Mouse (Mus musculus) cerebellum, postnatal 4 days (tissue): Measurements from ENCODE around the gene Fam166a.

Source experiments
- DNase-seq, 2 experiments: peaks; one replicate each; pipeline ENCODE4 v3.0.0; 2022; ENCODE audit warnings: low spot score in 2 of 2, mixed read lengths in 1 of 2

The Fam166a gene

DNA sequence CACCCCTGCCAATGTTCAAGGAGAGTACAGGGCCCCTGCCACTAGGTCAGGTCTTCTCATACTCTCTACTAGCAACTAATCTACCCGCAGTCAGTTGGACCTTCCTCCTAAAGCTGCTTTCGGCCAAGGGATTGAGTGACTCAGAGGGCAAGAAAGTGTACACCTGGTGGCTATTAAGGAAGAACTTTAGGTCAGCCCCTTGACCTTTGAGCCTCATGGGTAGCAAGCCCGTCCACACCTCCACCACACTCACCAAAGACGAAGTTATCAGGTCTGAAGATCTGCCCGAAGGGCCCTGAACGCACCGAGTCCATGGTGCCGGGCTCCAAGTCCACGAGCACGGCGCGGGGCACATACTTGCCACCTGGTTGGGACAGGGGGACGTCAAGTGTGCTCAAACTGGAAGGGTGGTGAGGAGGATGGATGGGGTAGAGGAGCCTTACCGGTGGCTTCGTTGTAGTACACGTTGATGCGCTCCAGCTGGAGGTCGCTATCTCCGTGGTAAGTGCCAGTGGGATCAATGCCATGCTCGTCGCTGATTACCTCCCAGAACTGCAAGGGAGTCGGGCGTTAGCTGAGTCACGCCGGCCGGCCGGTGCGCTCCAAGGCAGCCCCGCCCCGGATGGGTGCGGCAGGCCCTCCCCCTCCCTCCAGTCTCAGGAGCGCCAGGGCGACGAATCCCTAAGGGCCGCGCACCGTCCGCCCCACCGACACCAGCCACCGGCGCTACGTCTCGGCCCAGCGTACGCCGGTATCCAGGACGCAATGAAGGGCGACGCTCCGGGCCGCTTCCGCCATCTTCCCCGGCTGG lies 5.3 kb downstream of the Fam166a start:
- DNase-seq, result no peak

DNA sequence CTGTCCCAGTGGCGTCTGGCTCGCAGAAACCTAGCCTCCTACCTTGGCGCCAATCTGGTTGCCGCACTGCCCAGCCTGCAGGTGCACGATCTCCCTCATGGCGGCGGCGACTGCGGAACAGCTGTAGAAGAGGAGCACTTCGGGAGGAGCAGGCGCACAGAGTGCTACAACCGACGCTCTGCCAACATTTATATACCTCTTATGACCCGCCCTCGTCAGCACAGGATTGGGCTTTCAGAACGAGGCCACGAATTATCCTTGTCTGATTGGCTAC lies 5.9 kb downstream of the Fam166a start, which contains the start of gene Tubb4b:
Gene Tubb4b, minus strand, starts transcription at position 211 of the 274 bp plus-strand sequence.
- no peak for DNase-seq

DNA sequence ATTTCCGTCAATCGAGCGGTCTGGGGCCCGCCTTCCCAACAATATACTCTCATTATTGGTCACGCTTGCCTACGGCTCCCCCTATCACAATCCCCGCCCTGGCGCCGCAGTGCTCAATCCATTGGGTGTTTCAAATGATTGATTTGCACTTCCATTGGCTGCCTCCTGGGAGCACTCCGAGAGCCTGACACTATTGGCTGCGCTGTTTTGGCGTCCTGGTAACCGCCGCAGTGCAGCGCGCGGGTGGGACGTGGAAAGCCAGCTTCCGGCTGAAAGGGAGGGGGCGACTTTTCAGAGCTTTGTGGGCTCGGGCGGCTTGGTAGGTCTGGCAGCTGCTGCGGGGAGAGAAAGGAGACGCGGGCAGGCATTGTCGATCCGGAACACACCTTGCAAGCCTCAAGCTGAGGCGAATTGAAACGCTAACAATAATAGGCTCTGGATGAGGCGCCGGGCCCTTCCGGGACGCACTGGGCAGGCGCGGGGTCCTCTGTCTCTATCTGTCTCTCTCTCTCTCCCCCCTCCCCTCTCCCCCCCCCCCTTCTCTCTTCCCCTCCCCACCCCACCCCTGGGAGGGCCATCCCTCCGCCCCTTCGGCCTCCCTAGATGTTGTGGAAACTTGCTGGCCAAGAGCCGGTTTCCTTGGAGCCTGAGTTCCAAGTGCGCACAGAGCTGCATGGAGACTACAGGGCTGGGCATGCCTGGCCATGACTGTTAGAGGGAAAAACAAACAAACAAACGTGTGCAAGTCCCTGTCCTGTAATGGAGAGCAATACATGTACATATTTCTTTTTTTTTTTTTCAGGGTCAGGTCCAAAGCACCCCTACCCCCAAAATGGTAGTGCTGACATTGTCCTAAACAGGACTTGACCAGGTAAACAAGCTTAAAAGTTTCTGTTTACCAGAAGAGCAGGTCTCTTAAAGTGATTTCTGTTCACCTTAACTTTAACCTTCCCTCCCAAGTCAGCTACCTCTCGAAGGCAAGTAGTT lies 6.5 kb downstream of the Fam166a start:
- peak; percentile 92 to 95 for DNase-seq

DNA sequence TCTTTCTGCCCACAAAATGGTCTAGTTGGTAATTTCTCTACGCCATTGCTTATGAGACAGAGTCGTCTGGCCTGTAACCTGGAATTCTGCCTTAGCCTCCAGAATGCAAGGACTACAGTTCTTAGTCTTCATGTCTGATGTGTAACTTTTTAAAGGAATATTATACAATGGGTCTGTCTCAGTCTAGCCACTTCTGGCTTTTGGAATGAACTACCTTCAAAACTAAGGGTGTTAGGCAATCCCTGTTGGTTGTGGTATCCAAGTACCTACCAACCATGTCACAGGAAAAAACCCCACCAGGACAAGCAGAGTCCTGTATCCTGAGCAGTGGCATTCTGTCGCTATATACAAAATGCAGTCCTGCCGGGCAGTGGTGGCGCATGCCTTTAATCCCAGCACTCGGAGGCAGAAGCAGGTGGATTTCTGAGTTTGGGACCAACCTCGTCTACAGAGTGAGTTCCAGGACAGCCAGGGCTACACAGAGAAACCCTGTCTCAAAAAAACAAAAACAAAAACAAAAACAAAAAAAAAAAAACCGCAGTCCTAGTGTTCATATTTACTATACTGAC lies 7.3 kb downstream of the Fam166a start:
- no peak for DNase-seq

DNA sequence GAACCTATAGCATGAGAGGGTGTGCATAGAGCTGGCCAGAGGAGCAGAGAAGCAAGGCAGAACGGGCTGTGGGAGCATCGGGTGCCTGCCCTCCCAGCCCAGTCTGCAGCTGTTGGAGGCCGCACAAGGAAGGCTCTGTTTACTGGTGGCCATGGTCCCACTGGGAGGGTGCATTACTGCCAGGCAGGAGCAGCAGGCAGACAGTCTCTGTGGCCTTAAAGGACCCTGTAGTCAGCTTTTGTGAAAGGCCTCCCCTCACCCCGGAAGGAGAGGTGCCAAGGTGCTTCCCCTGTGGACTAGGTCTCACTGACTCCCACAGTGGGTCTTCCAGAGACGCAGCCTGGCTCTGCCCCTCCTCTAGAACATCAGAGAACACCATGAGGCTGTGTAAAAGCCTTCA lies 8.3 kb downstream of the Fam166a start:
- DNase-seq, result peak in 1 of 2 experiments; percentile 10

DNA sequence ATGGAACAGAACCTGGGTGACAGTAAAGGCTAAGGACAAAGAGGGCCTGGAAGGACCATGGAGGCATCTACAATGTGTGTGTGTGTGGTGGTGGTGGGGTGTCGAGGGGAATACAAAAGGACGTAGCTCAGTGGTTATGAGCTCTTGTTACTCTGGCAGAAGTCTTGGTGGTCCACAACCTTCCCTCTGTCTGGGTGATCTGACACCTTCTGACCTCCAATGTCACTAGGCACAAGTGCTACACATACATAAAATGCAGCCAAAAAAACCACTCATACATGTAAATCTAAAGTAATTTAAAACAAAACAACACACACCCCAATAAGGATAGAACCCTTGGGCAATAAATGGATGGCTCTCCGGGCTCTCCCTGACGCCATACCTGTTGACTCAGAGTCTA lies 8.9 kb downstream of the Fam166a start:
- DNase-seq, result no peak

DNA sequence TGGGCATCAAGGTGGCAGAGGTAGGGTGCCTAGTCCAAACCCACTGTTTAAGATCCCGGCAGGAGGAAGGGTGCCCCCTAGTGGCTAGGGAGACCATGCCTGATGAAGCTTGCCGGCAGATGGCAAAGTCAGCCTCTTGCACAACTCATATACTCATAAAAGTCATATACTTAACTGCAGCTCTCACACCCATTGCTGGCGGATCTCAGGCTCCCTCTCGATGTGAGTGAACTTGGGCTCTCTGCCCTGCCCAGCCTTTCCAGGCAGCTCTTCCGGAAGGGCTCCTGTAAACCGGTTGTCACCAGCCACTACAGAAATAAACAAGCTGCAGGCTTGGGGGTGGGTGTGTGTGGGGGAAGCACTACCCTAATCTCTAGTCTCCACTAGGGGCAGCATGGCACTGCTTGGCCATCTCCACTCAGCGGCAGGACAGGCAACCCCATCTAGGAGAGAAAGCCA lies 9.9 kb downstream of the Fam166a start:
- peak; percentile 64 to 80 for DNase-seq

DNA sequence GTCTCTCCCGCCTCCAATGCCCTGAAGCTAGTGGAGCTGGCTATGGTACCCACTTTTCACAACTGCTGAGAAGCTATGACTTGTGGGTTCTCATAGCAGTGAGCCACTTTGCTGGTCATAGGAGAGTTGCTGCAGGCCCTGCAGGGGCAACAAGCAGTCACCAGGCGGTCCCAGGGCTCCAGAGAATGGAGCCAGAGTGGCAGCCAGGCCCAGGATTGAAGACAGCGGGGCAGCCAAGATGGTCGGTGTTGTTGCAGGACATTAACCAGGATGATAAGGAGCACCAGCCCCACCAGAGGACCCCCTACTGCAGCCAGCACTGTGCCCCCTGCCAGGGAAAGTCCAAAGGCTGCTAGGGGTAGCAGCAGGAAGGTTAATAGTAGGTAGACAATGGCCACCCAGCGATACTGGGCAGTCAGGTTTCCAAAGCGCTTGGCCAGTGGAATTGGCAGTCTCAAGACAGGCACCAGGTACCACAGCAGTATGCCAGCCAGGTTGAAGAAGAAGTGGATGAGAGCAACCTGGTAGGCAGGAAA lies 10.5 kb downstream of the Fam166a start:
- DNase-seq, result no peak

DNA sequence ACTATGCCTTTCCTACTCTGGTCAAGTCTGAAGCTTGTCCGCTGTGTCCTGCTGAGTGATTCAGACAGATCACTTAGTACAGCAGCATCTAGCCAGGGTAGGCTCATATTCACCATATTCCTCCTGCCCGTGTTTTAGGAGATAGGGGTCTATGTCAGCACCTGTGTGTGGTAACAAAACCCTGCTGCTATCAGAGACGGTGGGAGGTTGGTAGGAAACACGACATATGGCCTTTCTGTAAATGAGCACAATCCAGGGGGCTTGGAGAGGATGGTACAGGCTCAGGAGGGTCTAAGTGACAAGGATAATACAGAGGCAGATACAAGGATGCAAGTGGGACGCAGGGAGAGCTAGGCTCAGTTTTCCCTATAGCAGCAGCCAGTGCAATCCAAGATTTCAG lies 11.0 kb downstream of the Fam166a start:
- DNase-seq, result no peak

DNA sequence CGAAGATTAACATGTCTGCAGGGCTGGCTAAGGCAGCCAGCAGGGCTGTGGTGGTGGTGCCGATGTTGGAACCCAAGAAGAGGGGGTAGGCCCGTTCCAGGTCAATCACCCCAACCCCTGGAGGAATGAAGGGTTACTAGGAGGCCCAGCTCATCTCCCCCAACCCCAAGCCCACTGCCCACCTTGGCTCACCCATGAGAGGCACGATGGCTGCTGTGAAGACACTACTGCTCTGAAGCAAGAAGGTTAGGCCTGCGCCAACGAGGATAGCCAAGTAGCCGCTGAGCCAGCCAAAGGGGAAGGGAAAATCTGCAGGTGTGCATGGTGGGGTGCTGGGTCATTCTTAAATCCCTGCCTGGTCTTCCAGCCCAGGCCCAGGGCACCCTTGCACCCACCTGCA lies 12.0 kb downstream of the Fam166a start:
- no peak for DNase-seq

DNA sequence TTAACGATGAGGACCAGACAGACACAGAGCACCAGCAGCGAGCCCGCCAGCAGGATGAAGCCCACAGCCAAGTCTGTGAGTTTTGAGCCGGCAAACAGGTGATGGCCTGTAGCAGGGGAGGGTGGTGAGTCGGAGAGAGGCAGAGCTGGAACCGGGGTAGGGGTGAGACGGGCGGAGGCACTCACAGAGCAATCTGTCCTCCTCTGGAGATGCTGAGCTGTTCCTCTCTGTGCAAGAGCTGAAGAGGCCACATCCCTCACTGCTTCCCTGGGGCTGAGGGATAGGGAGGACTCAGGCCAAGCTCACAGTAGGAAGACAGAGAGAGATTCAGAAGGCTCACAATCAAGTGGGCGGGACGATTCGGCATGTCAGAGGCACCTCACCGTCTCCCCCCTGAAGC lies 12.5 kb downstream of the Fam166a start:
- no peak for DNase-seq

DNA sequence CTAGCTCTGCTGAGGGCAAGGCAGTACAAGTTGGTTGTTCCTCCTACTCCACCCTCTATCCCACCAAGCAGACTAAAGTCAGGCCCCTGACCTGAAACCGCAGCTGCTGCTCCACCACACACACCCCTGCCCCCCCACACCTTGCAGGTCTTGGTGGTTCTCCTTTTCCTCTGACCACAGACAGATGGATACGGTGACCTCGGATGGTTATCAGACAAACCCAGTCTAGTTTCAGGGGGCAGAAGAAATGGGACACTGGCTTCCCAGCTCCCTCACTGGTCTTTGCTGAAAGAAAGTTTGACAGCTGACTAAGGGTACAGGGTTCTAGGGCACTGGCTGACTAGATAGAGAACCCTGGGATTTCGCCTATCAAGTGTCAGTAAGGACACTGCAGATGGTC lies 14.9 kb downstream of the Fam166a start:
- DNase-seq, result no peak

DNA sequence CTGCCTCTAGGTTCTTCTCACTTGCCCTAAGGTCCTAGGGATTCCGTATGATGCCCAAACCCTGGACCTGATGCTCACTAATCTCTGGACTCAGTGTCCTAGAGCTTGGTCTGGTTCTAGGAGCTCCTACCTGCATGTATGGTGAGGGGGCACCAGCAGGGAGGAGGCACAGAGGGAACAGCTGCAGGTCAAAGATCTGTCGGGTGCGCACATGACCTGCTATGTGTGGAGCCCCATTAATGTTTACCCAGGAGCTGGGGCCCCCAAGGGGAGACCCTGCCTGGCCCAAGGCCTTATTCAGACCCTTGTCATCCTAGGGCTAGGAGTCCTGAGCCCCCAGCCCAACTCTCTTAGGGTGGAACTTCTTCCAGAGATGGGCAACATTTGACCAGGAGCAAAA lies 15.5 kb downstream of the Fam166a start, which contains the start of gene Slc34a3:
Gene Slc34a3, minus strand, starts transcription at position 315 of the 400 bp plus-strand sequence.
- DNase-seq, result no peak

DNA sequence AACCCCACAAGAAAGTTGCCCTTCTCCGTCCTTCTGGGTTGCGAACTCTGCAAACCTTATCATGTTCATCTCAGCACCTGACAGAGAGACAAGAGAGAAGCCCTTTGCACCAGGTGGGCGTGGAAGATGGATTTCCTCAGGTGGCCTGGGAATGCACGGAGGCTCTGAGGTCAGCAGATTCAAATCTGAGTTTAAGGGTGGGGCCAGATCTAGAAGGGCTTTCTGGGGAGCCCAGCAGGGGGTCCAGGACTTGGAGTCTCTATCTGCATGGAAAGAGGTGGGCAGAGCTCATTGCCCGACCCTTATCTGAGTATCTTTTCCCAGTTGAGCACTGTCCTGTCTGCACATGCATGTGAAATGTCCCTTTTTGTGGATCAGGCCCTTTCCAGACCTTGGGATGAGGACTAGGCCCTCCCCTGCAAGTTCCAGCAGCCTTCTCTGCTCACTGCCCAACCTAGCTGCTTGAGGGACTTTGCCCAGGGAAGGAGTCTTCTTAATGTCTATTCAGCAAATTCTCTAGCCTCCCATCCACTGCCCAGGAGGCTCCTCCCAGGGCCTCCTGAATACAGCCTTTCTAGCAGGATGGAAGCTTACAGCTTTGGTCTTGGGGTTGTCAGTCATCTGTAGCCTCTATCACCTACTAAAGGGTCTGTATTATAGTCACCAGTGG lies 16.1 kb downstream of the Fam166a start:
- no peak for DNase-seq

DNA sequence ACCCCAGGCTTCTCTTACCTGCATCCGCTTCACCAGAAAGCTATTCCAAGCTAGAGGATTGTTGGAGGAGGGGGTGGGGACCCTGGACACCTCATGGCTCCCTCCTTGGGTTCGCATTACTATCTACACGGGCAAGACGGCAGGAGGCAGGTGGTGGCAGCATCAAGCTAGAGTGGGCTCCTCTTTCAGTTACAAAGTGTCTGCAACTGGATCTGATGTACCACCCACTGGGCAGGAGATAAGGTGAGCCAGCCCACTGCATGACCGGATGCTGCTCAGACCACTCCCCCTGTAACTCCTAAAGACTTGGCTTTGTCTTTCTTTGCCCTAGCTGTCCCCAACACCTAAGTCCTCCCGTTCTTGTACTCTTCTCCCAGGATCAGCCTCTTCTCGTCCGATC lies 18.1 kb downstream of the Fam166a start, which contains the start of gene Rnf224:
Gene Rnf224, minus strand, starts transcription at position 174 of the 400 bp plus-strand sequence.
- DNase-seq, result no peak

DNA sequence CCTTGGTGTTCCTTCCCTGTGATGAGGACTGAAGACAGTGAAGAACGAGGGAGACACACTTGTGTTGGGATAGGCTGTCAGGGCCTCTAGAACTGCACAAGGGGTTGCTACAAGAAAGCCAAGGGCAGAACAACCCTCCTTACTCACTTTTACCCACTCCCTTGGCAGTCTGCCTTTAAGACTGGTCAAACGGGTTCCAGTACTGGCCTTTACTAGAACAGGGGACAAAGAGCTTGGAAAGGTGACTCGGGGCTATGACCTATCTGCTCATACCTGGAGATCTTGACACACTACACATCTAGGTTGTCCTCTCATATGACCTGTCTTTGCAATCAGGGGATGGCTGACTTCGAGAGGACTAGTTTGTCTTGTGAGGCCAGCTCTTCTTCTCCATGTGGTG lies 19.0 kb downstream of the Fam166a start:
- DNase-seq, result no peak

DNA sequence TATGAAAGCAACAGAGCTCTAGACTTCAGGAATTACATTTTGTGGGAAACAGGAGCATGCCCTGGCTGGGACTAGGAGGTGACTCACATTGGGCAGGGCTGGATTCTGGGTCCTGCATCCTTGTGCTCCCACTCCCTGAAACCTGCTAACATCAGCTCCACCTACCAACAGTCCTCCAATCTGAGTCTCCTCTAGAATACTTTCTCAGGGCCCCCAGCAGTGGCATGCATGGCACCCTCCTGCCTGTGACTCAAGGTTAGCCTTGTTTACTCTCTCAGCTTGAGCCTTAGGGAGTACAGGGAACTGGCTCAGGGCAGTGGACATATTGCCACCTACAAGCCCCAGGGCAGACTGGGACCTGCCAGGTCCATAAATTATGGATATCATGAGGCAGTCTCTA lies 19.6 kb downstream of the Fam166a start:
- DNase-seq, result no peak

DNA sequence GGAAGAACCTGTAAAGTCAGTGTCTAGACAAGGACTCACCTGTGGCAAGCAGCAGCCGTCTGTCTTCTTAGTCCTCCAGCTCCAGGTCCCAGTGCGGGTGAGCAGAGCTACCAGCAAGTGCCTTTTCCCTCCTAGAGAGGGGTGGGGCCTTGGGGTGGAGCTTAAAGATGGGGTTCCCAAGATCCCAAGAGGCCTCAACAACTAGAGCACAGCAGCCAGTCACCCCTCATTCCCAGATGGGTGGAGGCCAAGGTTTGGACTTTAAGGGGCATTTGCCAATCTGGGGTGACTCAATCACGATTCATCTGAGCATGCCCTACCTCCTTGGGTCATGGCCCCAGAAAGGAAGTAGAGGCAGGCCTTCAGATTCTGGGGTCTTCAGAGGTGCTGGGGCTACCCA lies 21.2 kb downstream of the Fam166a start:
- no peak for DNase-seq

DNA sequence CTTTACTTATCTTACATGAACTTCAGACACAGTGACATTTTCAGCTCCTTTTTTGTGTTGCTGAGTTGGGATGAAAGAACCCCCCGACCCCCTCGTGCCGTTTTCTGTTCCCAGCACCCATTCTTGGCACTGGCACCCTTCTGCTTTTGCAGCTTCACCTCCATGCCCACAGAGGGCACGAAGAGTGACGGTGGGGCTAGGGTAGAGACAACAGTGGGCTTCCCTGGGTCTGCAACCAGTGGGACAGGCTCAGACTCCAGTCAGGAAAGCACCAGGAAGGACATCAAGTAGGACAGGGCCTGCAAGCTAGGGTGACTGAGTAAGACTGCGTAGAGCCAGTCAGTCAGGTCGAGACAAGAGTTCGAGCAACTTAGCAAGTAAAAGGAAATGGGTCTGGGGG lies 21.8 kb downstream of the Fam166a start:
- no peak for DNase-seq

DNA sequence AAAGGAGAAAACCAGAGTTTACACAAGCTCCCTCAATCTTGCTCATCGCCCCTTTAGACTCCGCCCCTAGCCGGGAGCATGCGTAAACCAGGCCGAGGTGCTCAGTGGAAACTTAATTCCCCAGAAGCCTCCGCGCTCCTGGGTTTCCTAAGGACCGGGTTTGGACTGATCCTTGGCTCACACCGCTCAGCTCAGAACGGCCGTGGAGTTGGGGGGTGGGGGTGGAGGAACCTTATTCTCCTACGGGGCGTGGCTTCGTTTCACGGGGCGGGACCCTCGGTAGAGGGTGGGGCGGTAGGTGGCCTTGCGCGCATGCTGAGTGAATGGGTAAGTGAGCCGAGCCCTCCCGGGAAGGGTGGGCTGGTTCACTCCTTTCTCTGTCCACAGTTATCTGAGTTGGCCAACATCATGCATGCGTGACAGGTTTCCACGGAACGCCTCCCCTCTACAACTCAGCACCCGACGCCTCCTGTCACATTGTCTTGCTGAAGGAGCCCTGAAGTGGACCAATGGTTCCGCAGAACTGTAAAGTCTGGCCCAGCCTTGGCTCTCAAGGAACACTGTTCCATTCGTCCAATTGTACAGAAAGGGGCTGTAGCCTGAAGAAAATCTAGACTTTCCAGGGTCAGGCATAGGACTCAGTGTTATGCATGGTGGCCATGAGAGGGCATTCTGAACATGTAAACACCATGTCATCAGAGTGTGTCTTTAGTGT lies 22.3 kb downstream of the Fam166a start:
- peak in 1 of 2 experiments; percentile 45 for DNase-seq

DNA sequence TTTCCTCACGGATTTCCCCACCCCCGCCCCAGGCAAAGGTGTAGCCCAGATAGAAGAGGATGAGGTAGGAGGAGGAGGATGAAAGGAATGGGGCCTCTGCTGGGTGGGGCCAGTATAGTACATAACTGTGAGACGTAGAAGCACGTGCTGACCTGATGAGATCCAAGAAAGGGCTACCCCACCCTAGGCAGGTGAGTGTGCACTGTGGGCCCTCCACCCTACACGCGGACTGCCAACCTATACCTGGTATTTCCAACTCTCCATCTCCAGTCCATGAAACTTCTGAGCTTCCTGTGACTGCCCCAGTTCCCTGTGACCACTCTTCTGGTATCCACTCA lies 22.9 kb downstream of the Fam166a start:
- no peak for DNase-seq
